Mouse (Mus musculus) kidney, embryonic 14.5 days (tissue): ENCODE measurements around the gene Gm21983. TPM values are rescaled to one million over a fixed set of nuclear protein-coding genes. Genes with fewer than 3 reads are reported as not detected.

Experiments
- ATAC-seq: fragments of 200-750 bp; cut with Nextera tagmentation; 2 replicates; pipeline ENCODE4 v1.8.0; 2017; ENCODE audit warnings: moderate number of reproducible peaks, mild to moderate bottlenecking, moderate TSS enrichment, moderate library complexity; ENCODE audit not compliant: low FRiP score, low TSS enrichment
- H3K27ac ChIP-seq: fragments of 300-500 bp; sonication (generic); 2 replicates; pipeline ENCODE4 v1.5.1; 2014; ENCODE audit warnings: low read depth, mild to moderate bottlenecking, low read length, moderate library complexity, mixed read lengths
- H3K27me3 ChIP-seq: fragments of 300-500 bp; sonication (generic); 2 replicates; pipeline ENCODE4 v1.6.1; 2014; ENCODE audit warnings: mild to moderate bottlenecking, low read length; ENCODE audit not compliant: control insufficient read depth, insufficient read depth
- H3K36me3 ChIP-seq: fragments of 300-500 bp; sonication (generic); 2 replicates; pipeline ENCODE4 v1.6.1; 2014; ENCODE audit warnings: low read length, mixed read lengths; ENCODE audit not compliant: control insufficient read depth, insufficient read depth
- H3K4me1 ChIP-seq: fragments of 300-500 bp; sonication (generic); 2 replicates; pipeline ENCODE4 v1.6.1; 2014; ENCODE audit warnings: low read length, mixed read lengths; ENCODE audit not compliant: control insufficient read depth, insufficient read depth
- H3K4me2 ChIP-seq: fragments of 300-500 bp; sonication (generic); replicated peaks from 2 replicates; pipeline ENCODE4 v1.6.1; 2014; ENCODE audit warnings: low read depth, mild to moderate bottlenecking, low read length
- H3K4me3 ChIP-seq: fragments of 300-500 bp; sonication (generic); 2 replicates; pipeline ENCODE4 v1.5.1; 2014; ENCODE audit warnings: mild to moderate bottlenecking, low read length
- H3K9ac ChIP-seq: fragments of 300-500 bp; sonication (generic); 2 replicates; pipeline ENCODE4 v1.6.1; 2014; ENCODE audit warnings: low read depth, mild to moderate bottlenecking, low read length, moderate library complexity
- H3K9me3 ChIP-seq: fragments of 300-500 bp; sonication (generic); 2 replicates; pipeline ENCODE4 v1.6.1; 2016; ENCODE audit warnings: low read length; ENCODE audit not compliant: control insufficient read depth
- WGBS: fragments of 180-500 bp; shearing (Covaris S2); extraction: QIAGEN DNeasy Blood & Tissue Kit; methylation state at CpG from one replicate; pipeline ENCODE4 v1.1.7; 2014; 5-methylcytosine and 5-hydroxymethylcytosine counted together
- polyA plus RNA-seq: library from polyadenylated mRNA; unstranded; fragments of >200 nt; fragmentation: Nextera tagmentation; extraction: Ambion mirVana; gene quantifications from 2 replicates; pipeline ENCODE4 v1.2.1, GENCODE M21; 2014

The Gm21983 gene
- polyA plus RNA-seq, 1 experiment from 2014 or later = not detected

DNA sequence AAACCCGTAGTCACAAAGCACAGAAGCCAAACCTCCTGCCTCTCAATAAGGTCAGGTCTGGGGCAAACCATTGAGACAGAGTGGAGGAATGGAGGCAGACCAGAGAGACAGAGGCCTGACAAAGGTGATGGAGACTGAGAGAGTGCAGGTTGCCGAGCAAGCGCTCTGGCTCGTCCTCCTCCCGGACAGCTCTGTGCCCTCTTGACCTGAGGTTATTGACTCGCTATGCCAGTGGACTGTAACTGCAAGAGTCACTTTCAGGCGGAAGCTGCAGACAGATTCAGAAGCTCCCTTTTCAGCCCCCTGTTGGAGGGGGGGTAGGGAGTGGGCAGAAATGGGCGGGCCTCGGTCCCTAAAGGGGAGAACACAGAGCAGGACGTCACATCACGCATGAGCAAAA lies 39.1 kb upstream of the Gm21983 start:
- 0 out of 2 replicates have a peak, but pooled peaks have one; percentile 15 for ATAC-seq
- peaks cover 13% of the 10 kb centered on the region; the same call in 1 of the 2 replicates for H3K36me3 ChIP-seq
- no peak overlapping the region for H3K27ac ChIP-seq
- no peak overlapping the region for H3K4me3 ChIP-seq
- H3K9ac ChIP-seq = no peak overlapping the region
- H3K4me1 ChIP-seq = peaks cover 10% of the 10 kb centered on the region; the same call in 1 of the 2 replicates
- 61% methylated on average over 11 of the region's 11 CpGs for WGBS
- no peak overlapping the region for H3K4me2 ChIP-seq
- H3K27me3 ChIP-seq = no peaks in the 10 kb centered on the region
- no peaks in the 10 kb centered on the region for H3K9me3 ChIP-seq

DNA sequence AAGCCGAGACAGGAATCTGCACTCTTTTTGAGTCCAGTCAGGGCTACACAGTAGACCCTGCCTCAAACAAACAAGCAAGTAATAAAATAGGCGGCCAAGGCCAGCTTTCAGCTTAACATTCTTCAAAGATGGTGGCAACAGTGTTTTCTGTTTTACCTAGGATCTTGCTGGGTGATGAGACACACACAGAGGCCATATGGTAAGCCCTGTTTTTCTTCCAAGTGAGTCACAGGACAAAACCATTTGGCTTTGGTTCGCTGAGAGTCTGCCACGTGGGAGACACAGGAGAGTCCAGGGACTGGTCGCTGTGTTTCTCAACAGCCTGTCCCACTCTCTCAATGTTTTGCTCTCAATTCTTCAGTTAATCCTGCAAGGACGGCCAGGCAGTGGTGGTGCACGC lies 37.7 kb upstream of the Gm21983 start:
- Histone ChIP-seq H3K36me3 (peaks cover 21% of the 10 kb centered on the region), H3K4me1 (0 out of 2 replicates have a peak, but pooled peaks cover under 1% of the 10 kb centered on the region), H3K27ac (no peak overlapping the region), H3K4me2 (no peak overlapping the region), H3K27me3 (no peaks in the 10 kb centered on the region), H3K4me3 (no peak overlapping the region), H3K9me3 (no peaks in the 10 kb centered on the region), H3K9ac (no peak overlapping the region)
- ATAC-seq = no peak
- WGBS = 66% methylated on average over 7 of the region's 7 CpGs

- WGBS = 93% methylated on average over 2 of the region's 2 CpGs
- no peak for ATAC-seq
- Histone ChIP-seq H3K27me3 (no peaks in the 10 kb centered on the region), H3K36me3 (peaks cover 57% of the 10 kb centered on the region), H3K9me3 (no peaks in the 10 kb centered on the region), H3K4me2 (no peak overlapping the region), H3K9ac (no peak overlapping the region), H3K4me3 (no peak overlapping the region), H3K27ac (no peak overlapping the region), H3K4me1 (no peaks in the 10 kb centered on the region)
These were observed 31.7 kb upstream of the Gm21983 start for GRCm38 (mm10) chr7:27212626-27213025.

DNA sequence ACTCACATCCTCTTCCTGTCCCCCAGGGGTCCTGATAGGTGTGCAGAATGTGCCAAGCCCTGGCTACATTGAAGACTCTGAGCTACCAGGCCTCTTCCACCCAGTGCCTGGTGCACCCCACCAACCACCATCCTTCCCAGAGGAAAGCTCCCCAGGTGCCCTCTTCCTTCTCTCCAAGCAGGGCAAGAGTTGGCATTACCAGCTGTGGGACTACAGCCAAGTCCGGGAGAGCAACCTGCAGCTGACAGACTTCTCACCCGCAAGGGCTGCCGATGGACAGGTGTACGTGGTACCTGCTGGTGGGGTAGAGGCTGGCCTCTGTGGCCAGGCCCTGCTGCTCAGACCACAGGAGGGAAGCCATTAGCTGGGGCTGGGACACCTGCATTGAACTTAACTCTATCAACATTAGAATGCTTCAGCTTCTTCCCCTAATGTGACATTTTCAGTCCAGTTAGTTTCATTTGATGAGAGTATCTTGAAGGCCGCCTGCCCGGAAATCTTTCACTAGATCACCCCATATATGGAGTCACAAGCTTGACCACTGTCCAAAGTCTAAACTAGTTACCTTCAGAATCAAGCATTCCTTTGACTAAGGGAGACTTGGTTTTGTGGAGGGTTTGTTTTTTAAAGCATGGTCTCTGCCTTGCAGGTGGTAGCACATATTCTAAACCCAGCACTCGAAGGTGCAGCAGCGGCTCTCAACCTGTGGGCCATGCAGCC lies 23.0 kb upstream of the Gm21983 start:
- 96% methylated on average over 8 of the region's 8 CpGs for WGBS
- ATAC-seq = no peak
- Histone ChIP-seq H3K27ac (no peak overlapping the region), H3K36me3 (peaks cover 48% of the 10 kb centered on the region), H3K9me3 (no peaks in the 10 kb centered on the region), H3K27me3 (no peaks in the 10 kb centered on the region), H3K4me1 (no peaks in the 10 kb centered on the region), H3K4me3 (no peak overlapping the region), H3K9ac (no peak overlapping the region), H3K4me2 (no peak overlapping the region)

DNA sequence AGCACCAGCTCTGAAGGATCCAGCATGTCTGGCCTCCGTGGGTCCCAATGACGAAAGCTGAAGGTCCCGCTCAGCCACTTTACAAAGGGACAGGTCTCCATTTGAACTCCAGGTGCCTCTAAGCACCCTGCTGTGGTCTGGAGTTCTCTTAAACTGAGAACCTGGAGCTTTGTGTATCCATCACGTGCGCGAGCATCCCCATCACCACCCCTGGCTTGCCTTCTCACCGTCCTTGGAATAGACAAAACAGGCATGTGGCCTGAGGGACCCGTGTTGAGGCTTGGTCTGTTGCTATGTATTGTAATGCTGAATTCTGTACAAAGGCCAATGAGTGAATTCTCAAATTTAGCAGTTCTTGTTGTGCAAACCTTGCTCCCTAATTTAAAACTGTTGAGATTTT lies 17.9 kb upstream of the Gm21983 start:
- no peak overlapping the region for H3K4me2 ChIP-seq
- peaks cover 12% of the 10 kb centered on the region; the same call in 1 of the 2 replicates for H3K4me1 ChIP-seq
- no peak overlapping the region for H3K9ac ChIP-seq
- 93% methylated on average over 8 of the region's 8 CpGs for WGBS
- no peak overlapping the region for H3K4me3 ChIP-seq
- no peaks in the 10 kb centered on the region for H3K27me3 ChIP-seq
- no peak for ATAC-seq
- H3K27ac ChIP-seq = no peak overlapping the region
- H3K9me3 ChIP-seq = no peaks in the 10 kb centered on the region
- peaks cover 24% of the 10 kb centered on the region for H3K36me3 ChIP-seq

GRCm38 (mm10) chr7:27198355-27198754 lies 17.5 kb upstream of the Gm21983 start:
- ATAC-seq = no peak
- Histone ChIP-seq H3K4me2 (no peak overlapping the region), H3K4me1 (peaks cover 12% of the 10 kb centered on the region; the same call in 1 of the 2 replicates), H3K9ac (no peak overlapping the region), H3K36me3 (peaks cover 24% of the 10 kb centered on the region), H3K27ac (no peak overlapping the region), H3K4me3 (no peak overlapping the region), H3K27me3 (no peaks in the 10 kb centered on the region), H3K9me3 (no peaks in the 10 kb centered on the region)

- Histone ChIP-seq H3K9ac (no peak overlapping the region), H3K36me3 (peaks cover 24% of the 10 kb centered on the region), H3K4me2 (no peak overlapping the region), H3K4me1 (peaks cover 12% of the 10 kb centered on the region; the same call in 1 of the 2 replicates), H3K9me3 (no peaks in the 10 kb centered on the region), H3K27me3 (no peaks in the 10 kb centered on the region), H3K27ac (no peak overlapping the region), H3K4me3 (no peak overlapping the region)
- ATAC-seq = no peak
- WGBS = 92% methylated on average over 8 of the region's 8 CpGs
These were observed 16.7 kb upstream of the Gm21983 start for GRCm38 (mm10) chr7:27197634-27198033.

DNA sequence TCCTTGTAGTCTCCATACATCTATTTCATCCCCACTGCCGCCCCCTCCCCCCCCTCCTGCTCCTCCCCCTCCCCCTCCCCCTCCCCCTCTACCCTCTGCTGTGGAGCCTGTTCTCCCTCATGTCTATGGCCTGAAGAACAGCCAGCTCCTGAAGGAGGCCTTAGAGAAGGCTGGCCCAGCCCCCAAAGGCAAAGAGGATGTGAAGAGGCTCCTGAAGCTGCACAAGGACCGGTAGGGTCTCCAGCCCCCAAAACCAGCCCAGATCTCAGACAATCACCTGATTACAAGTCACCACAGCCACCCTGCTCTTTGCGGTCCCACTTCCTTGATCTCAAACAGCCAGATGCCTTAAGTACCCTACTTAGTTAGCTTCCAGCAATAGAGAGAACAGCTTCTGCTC lies 16.2 kb upstream of the Gm21983 start:
- no peak overlapping the region for H3K9ac ChIP-seq
- peaks cover 24% of the 10 kb centered on the region for H3K36me3 ChIP-seq
- H3K4me3 ChIP-seq = no peak overlapping the region
- no peak for ATAC-seq
- H3K4me2 ChIP-seq = no peak overlapping the region; the same call in 1 of the 2 replicates
- 85% methylated on average over 3 of the region's 3 CpGs for WGBS
- no peak overlapping the region for H3K27ac ChIP-seq
- H3K27me3 ChIP-seq = no peaks in the 10 kb centered on the region
- H3K9me3 ChIP-seq = no peaks in the 10 kb centered on the region
- H3K4me1 ChIP-seq = peaks cover 12% of the 10 kb centered on the region; the same call in 1 of the 2 replicates
